Mouse (Mus musculus) hindbrain, embryonic 16.5 days (tissue): ENCODE results near the gene Olfr1303. TPM values are rescaled to one million over a fixed set of nuclear protein-coding genes. Genes with fewer than 3 reads are reported as not detected.

Experiments used
- ATAC-seq: fragments of 200-750 bp; cut with Nextera tagmentation; 2 replicates; pipeline ENCODE4 v1.8.0; 2017; ENCODE audit warnings: moderate TSS enrichment, moderate library complexity
- H3K27ac ChIP-seq: fragments of 300-500 bp; sonication (generic); 2 replicates; pipeline ENCODE4 v1.5.1; 2014; ENCODE audit warnings: low read depth, mild to moderate bottlenecking, control low read depth, low read length, moderate library complexity
- H3K27me3 ChIP-seq: fragments of 300-500 bp; sonication (generic); replicated peaks from 2 replicates; pipeline ENCODE4 v1.6.1; 2014; ENCODE audit warnings: low read length; ENCODE audit not compliant: control insufficient read depth, insufficient read depth
- H3K36me3 ChIP-seq: fragments of 300-500 bp; sonication (generic); 2 replicates; pipeline ENCODE4 v1.6.1; 2014; ENCODE audit warnings: mild to moderate bottlenecking, low read length, moderate library complexity, mixed read lengths; ENCODE audit not compliant: control insufficient read depth, insufficient read depth
- H3K4me1 ChIP-seq: fragments of 300-500 bp; sonication (generic); 2 replicates; pipeline ENCODE4 v1.6.1; 2014; ENCODE audit warnings: low read depth, low read length; ENCODE audit not compliant: control insufficient read depth, insufficient read depth
- H3K4me2 ChIP-seq: fragments of 300-500 bp; sonication (generic); 2 replicates; pipeline ENCODE4 v1.6.1; 2014; ENCODE audit warnings: mild to moderate bottlenecking, low read length, control low read depth, moderate library complexity
- H3K4me3 ChIP-seq: fragments of 300-500 bp; sonication (generic); 2 replicates; pipeline ENCODE4 v1.5.1; 2014; ENCODE audit warnings: mild to moderate bottlenecking, low read length, control low read depth, moderate library complexity
- H3K9ac ChIP-seq: fragments of 300-500 bp; sonication (generic); 2 replicates; pipeline ENCODE4 v1.6.1; 2014; ENCODE audit warnings: low read depth, mild to moderate bottlenecking, control low read depth, low read length, moderate library complexity
- H3K9me3 ChIP-seq: fragments of 300-500 bp; sonication (generic); 2 replicates; pipeline ENCODE4 v1.6.1; 2014; ENCODE audit warnings: mild to moderate bottlenecking, low read length, moderate library complexity; ENCODE audit not compliant: control insufficient read depth
- WGBS: fragments of 180-500 bp; shearing (Covaris S2); extraction: QIAGEN DNeasy Blood & Tissue Kit; methylation state at CpG from one replicate; pipeline ENCODE4 v1.1.7; 2014; 5-methylcytosine and 5-hydroxymethylcytosine counted together
- polyA plus RNA-seq: library from polyadenylated mRNA; unstranded; fragments of >200 nt; fragmentation: Nextera tagmentation; extraction: Ambion mirVana; gene quantifications from 2 replicates; pipeline ENCODE4 v1.2.1, GENCODE M21; 2015

The Olfr1303 gene
- not detected in 2 replicates for polyA plus RNA-seq

DNA sequence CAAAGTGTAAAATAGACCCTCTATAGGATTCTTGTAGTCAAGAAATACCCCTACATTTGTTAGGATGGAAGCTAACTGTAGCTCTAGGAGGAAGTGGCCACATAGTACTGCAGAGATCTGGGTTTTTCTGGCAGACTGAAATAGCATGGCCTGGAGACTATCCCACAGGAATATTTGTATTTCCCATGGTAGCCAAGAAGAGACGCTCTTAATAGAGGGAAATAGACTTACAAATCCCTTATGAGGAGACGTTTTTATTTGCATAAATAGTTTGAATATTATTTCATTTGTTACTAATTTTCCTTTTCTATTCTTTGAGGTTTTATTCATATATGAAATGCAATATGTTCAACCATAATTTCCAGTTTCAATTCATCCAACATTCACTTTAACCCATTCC is at the start of gene Olfr1303:
TSS of gene Olfr1303 (minus strand) at position 101 of the 400 bp plus-strand sequence.
- Histone ChIP-seq H3K4me3 (no peak within 1 kb of the TSS), H3K27me3 (no peaks in the 10 kb centered on the region), H3K4me1 (no peaks in the 10 kb centered on the region), H3K36me3 (no peaks in the 10 kb centered on the region), H3K4me2 (no peak within 1 kb of the TSS), H3K9me3 (no peaks in the 10 kb centered on the region), H3K27ac (no peak within 1 kb of the TSS), H3K9ac (no peak within 1 kb of the TSS)
- 88% methylated on average over 2 of the region's 2 CpGs for WGBS
- no peak for ATAC-seq

DNA sequence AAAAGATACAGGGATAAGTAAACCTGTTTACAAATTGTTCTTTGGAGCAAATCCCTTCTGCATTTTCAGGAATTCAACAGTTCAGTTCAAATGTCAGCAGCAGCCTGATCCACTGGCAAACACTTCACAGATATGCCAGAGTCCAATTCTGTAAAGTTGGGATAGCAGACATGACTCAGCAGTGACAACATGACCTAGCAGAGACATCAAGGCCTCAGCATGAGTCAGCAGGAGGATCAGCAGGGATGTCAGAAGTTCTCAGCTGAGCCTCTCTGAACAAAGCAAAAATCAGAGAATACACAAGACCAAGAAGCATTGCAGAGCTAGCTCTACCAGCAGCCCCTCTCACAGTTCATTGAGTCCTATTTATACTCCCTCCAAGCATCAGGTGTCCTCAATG is 7.2 kb downstream of the Olfr1303 start:
- Histone ChIP-seq H3K36me3 (no peaks in the 10 kb centered on the region), H3K4me3 (no peak overlapping the region), H3K4me1 (no peaks in the 10 kb centered on the region), H3K9ac (no peak overlapping the region), H3K27me3 (no peaks in the 10 kb centered on the region), H3K4me2 (no peak overlapping the region), H3K27ac (no peak overlapping the region), H3K9me3 (no peaks in the 10 kb centered on the region)
- no peak for ATAC-seq

DNA sequence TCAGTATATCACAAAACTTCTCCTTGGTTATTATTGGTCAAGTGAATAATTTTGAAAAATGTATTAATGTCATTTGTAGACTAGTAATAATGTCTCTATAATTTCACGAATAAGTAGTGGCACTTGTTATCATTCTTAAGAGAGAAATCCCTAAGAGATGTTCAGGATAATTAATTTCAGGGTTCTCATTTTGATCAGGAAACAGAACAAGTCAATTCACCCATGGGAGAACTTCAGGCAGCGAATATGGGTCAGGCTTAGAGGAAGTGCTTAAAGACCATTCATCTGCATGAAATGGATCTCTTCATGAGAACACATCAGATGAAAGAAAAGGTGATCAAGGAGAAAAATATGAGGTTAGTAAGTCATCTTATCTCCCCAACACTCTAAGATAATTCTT is 43.0 kb downstream of the Olfr1303 start, which contains the start of gene Olfr1302:
TSS of gene Olfr1302 (plus strand) at position 301 of the 400 bp plus-strand sequence.
- no peaks in the 10 kb centered on the region for H3K27me3 ChIP-seq
- no peak for ATAC-seq
- H3K36me3 ChIP-seq = no peaks in the 10 kb centered on the region
- no peak within 1 kb of the TSS for H3K9ac ChIP-seq
- no peak within 1 kb of the TSS for H3K27ac ChIP-seq
- H3K4me3 ChIP-seq = no peak within 1 kb of the TSS
- H3K9me3 ChIP-seq = no peaks in the 10 kb centered on the region
- no peaks in the 10 kb centered on the region for H3K4me1 ChIP-seq
- 75% methylated on average over 2 of the region's 2 CpGs for WGBS
- H3K4me2 ChIP-seq = no peak within 1 kb of the TSS

Other genes starting within 250 kb of the Olfr1303 start
- gene Olfr1297, start 193.8 kb downstream of the Olfr1303 start, polyA plus RNA-seq = not detected in 2 replicates
- not detected in 2 replicates for gene Olfr1298, start 171.1 kb downstream of the Olfr1303 start, polyA plus RNA-seq
- not detected in 2 replicates for gene Olfr1299, start 158.9 kb downstream of the Olfr1303 start, polyA plus RNA-seq
- gene Olfr1301, start 69.3 kb downstream of the Olfr1303 start, polyA plus RNA-seq = not detected in 2 replicates
- gene Olfr1302, start 42.9 kb downstream of the Olfr1303 start, polyA plus RNA-seq = not detected in 2 replicates
- not detected in 2 replicates for gene Olfr1305, start 56.8 kb upstream of the Olfr1303 start, polyA plus RNA-seq
- not detected in 2 replicates for gene Olfr1306, start 95.9 kb upstream of the Olfr1303 start, polyA plus RNA-seq
- gene Olfr1307, start 129.1 kb upstream of the Olfr1303 start, polyA plus RNA-seq = 0.01 TPM in 1 of 2 replicates, not detected in the other
- not detected in 2 replicates for gene Olfr1308, start 144.6 kb upstream of the Olfr1303 start, polyA plus RNA-seq
- gene Olfr1309, start 169.9 kb upstream of the Olfr1303 start, polyA plus RNA-seq = not detected in 2 replicates
- gene Olfr1310, start 192.4 kb upstream of the Olfr1303 start, polyA plus RNA-seq = not detected in 2 replicates
- gene Olfr1311, start 204.1 kb upstream of the Olfr1303 start, polyA plus RNA-seq = not detected in 2 replicates
- not detected in 2 replicates for gene Olfr1312, start 229.9 kb upstream of the Olfr1303 start, polyA plus RNA-seq